Comparison of ENCODE assay signal across 8 mouse cellular contexts in genomic region chrX:21089867-21090239, GRCm38 (mm10). TPM values are rescaled to one million over a fixed set of nuclear protein-coding genes. Genes with fewer than 3 reads are reported as not detected.
DNase-seq lines count a peak whose midpoint lies in the region; ATAC-seq and TF ChIP-seq lines count a peak whose summit lies in the region.
"Had no signal": no experiment of that assay in that cellular context is flagged by ENCODE, and none has a peak within 500 bp of the region (broad histone marks: within the 10 kb centered on the region; RNA-seq: fewer than 3 reads in every experiment).

No protein-coding gene starts in this region.

- peak overlapping the region; percentile 47; the same call in 1 of the 2 replicates for H3K4me2 ChIP-seq in lung, postnatal 0 days (replicated peaks; ENCODE audit: low read depth, low read length)
- peak overlapping the region; percentile 48 for H3K4me2 ChIP-seq in forebrain, embryonic 14.5 days (ENCODE audit: low read length)
- peak overlapping the region; percentile 58 for H3K4me2 ChIP-seq in neural tube, embryonic 15.5 days

- no peaks in the 10 kb centered on the region for H3K27me3 ChIP-seq in lung, postnatal 0 days (replicated peaks; ENCODE audit: insufficient read depth, low read length)
- H3K27me3 ChIP-seq in forebrain, embryonic 14.5 days (replicated peaks; ENCODE audit: control insufficient read depth, insufficient read depth, low read length): no peaks in the 10 kb centered on the region
- H3K27me3 ChIP-seq in limb, embryonic 10.5 days (ENCODE audit: low read depth, poor library complexity, severe bottlenecking): no peaks in the 10 kb centered on the region
- H3K27me3 ChIP-seq in neural tube, embryonic 15.5 days (replicated peaks): no peaks in the 10 kb centered on the region

- H3K4me1 ChIP-seq in lung, postnatal 0 days (ENCODE audit: insufficient read depth, low read depth, low read length): no peaks in the 10 kb centered on the region
- no peaks in the 10 kb centered on the region for H3K4me1 ChIP-seq in forebrain, embryonic 14.5 days (ENCODE audit: control insufficient read depth, insufficient read depth, low read length)
- H3K4me1 ChIP-seq in limb, embryonic 10.5 days: no peaks in the 10 kb centered on the region
- no peaks in the 10 kb centered on the region for H3K4me1 ChIP-seq in neural tube, embryonic 15.5 days

- DNase-seq in lung, postnatal 0 days (ENCODE audit: low spot score): no peak
- DNase-seq in lung, postnatal 14 days: no peak
- DNase-seq in forebrain, embryonic 14.5 days (ENCODE audit: low spot score): peak; percentile 0
- DNase-seq in limb, embryonic 10.5 days (ENCODE audit: low spot score): no peak
- no peak for DNase-seq in adrenal gland, postnatal 14 days
- DNase-seq in layer of hippocampus, adult 11-12 months (ENCODE audit: low spot score): no peak

- H3K4me3 ChIP-seq in lung, postnatal 0 days (ENCODE audit: low read depth, low read length): peak overlapping the region; percentile 41
- H3K4me3 ChIP-seq in forebrain, embryonic 14.5 days (ENCODE audit: low read depth, low read length): peak overlapping the region; percentile 36
- H3K4me3 ChIP-seq in limb, embryonic 10.5 days: peak overlapping the region; percentile 52
- H3K4me3 ChIP-seq in neural tube, embryonic 15.5 days (replicated peaks): peak overlapping the region; percentile 46

- no peak overlapping the region for H3K9ac ChIP-seq in lung, postnatal 0 days (replicated peaks; ENCODE audit: low read depth)
- peak overlapping the region; percentile 62 for H3K9ac ChIP-seq in forebrain, embryonic 14.5 days (ENCODE audit: low read length)
- H3K9ac ChIP-seq in neural tube, embryonic 15.5 days (replicated peaks): peak overlapping the region; percentile 53; the same call in 1 of the 2 replicates

- TF ChIP-seq EP300 in lung, postnatal 0 days (IDR thresholded peaks at IDR 0.05): no peak

- no peaks in the 10 kb centered on the region for H3K36me3 ChIP-seq in lung, postnatal 0 days (ENCODE audit: insufficient read depth, low read length)
- H3K36me3 ChIP-seq in forebrain, embryonic 14.5 days (ENCODE audit: control insufficient read depth, insufficient read depth, low read length): no peaks in the 10 kb centered on the region
- H3K36me3 ChIP-seq in limb, embryonic 10.5 days: no peaks in the 10 kb centered on the region
- no peaks in the 10 kb centered on the region for H3K36me3 ChIP-seq in neural tube, embryonic 15.5 days

- H3K9me3 ChIP-seq in lung, postnatal 0 days (ENCODE audit: low read length): no peaks in the 10 kb centered on the region
- no peaks in the 10 kb centered on the region for H3K9me3 ChIP-seq in forebrain, embryonic 14.5 days (replicated peaks; ENCODE audit: control insufficient read depth, low read length)
- H3K9me3 ChIP-seq in limb, embryonic 10.5 days (replicated peaks): no peaks in the 10 kb centered on the region
- no peaks in the 10 kb centered on the region for H3K9me3 ChIP-seq in neural tube, embryonic 15.5 days (replicated peaks)

- 45% methylated on average over 7 of the region's 7 CpGs for WGBS in lung, postnatal 0 days
- 62% methylated on average over 7 of the region's 7 CpGs for WGBS in forebrain, embryonic 14.5 days
- 53% methylated on average over 7 of the region's 7 CpGs for WGBS in limb, embryonic 10.5 days
- WGBS in neural tube, embryonic 15.5 days: 50% methylated on average over 7 of the region's 7 CpGs

- ATAC-seq in lung, postnatal 0 days: no peak
- ATAC-seq in forebrain, embryonic 14.5 days: peak; percentile 45
- ATAC-seq in neural tube, embryonic 15.5 days (ENCODE audit: low FRiP score): peak; percentile 54; the same call in 1 of the 2 replicates

- H3K27ac ChIP-seq in lung, postnatal 0 days (ENCODE audit: low read length): no peak overlapping the region
- H3K27ac ChIP-seq in forebrain, embryonic 14.5 days (ENCODE audit: low read depth, low read length): peak overlapping the region; percentile 80; the same call in 1 of the 2 replicates
- no peak overlapping the region for H3K27ac ChIP-seq in limb, embryonic 10.5 days
- peak overlapping the region; percentile 90 for H3K27ac ChIP-seq in neural tube, embryonic 15.5 days (replicated peaks)

- no peak for TF ChIP-seq CTCF in lung, postnatal 0 days (IDR thresholded peaks at IDR 0.05)

RNA-seq across cellular contexts. Expression of gene Zfp300, which starts 0.5 kb away (rescaled TPM):
- polyA plus RNA-seq in lung, postnatal 0 days (2015; fragmentation: Nextera tagmentation; extraction: Ambion mirVana): 1.1 and 1.5 TPM in 2 replicates
- 3.0 and 4.7 TPM in 2 replicates for polyA plus RNA-seq in forebrain, embryonic 14.5 days (2014; fragmentation: Nextera tagmentation; extraction: Ambion mirVana)
- 1.3 and 1.6 TPM in 2 replicates for polyA plus RNA-seq in limb, embryonic 10.5 days (2016; fragmentation: Nextera tagmentation; extraction: Ambion mirVana)
- polyA plus RNA-seq in neural tube, embryonic 15.5 days (2015; fragmentation: Nextera tagmentation; extraction: Ambion mirVana): 4.0 and 4.8 TPM in 2 replicates
- 1.7 and 2.5 TPM in 2 replicates for total RNA-seq in adrenal gland, postnatal 14 days (2021)

RNA-seq across cellular contexts. Expression of gene Spaca5, which starts 21.6 kb away (rescaled TPM):
- not detected in 2 replicates for polyA plus RNA-seq in lung, postnatal 0 days (2015; fragmentation: Nextera tagmentation; extraction: Ambion mirVana)
- not detected in 2 replicates for polyA plus RNA-seq in forebrain, embryonic 14.5 days (2014; fragmentation: Nextera tagmentation; extraction: Ambion mirVana)
- not detected in 2 replicates for polyA plus RNA-seq in limb, embryonic 10.5 days (2016; fragmentation: Nextera tagmentation; extraction: Ambion mirVana)
- not detected in 2 replicates for polyA plus RNA-seq in neural tube, embryonic 15.5 days (2015; fragmentation: Nextera tagmentation; extraction: Ambion mirVana)
- total RNA-seq in adrenal gland, postnatal 14 days (2021): not detected in 2 replicates
- total RNA-seq: heart, postnatal 36 days had no signal

RNA-seq across cellular contexts. Expression of gene Ssxa1, which starts 25.8 kb away (rescaled TPM):
- polyA plus RNA-seq in lung, postnatal 0 days (2015; fragmentation: Nextera tagmentation; extraction: Ambion mirVana): not detected in 2 replicates
- not detected in 2 replicates for polyA plus RNA-seq in forebrain, embryonic 14.5 days (2014; fragmentation: Nextera tagmentation; extraction: Ambion mirVana)
- not detected in 2 replicates for polyA plus RNA-seq in limb, embryonic 10.5 days (2016; fragmentation: Nextera tagmentation; extraction: Ambion mirVana)
- polyA plus RNA-seq in neural tube, embryonic 15.5 days (2015; fragmentation: Nextera tagmentation; extraction: Ambion mirVana): not detected in 2 replicates
- total RNA-seq in adrenal gland, postnatal 14 days (2021): not detected in 2 replicates
- total RNA-seq: heart, postnatal 36 days had no signal

RNA-seq across cellular contexts. Expression of gene Zfp182, which starts 27.7 kb away (rescaled TPM):
- polyA plus RNA-seq in lung, postnatal 0 days (2015; fragmentation: Nextera tagmentation; extraction: Ambion mirVana): 3.7 and 4.4 TPM in 2 replicates
- polyA plus RNA-seq in forebrain, embryonic 14.5 days (2014; fragmentation: Nextera tagmentation; extraction: Ambion mirVana): 8.6 and 11.4 TPM in 2 replicates
- polyA plus RNA-seq in limb, embryonic 10.5 days (2016; fragmentation: Nextera tagmentation; extraction: Ambion mirVana): 4.0 and 5.0 TPM in 2 replicates
- polyA plus RNA-seq in neural tube, embryonic 15.5 days (2015; fragmentation: Nextera tagmentation; extraction: Ambion mirVana): 6.9 and 7.2 TPM in 2 replicates
- 7.0 and 9.9 TPM in 2 replicates for total RNA-seq in adrenal gland, postnatal 14 days (2021)

Comparison
In these comparisons a context has a peak if more than half of its experiments do, and no peak if none do; other contexts are left out.
1. H3K27ac ChIP-seq: peak in forebrain, embryonic 14.5 days (single experiment) and neural tube, embryonic 15.5 days (single experiment); none in lung, postnatal 0 days (single experiment) and limb, embryonic 10.5 days (single experiment).
2. Peak in every context shown above with its lines, with median percentiles within 50 percentile points of each other: H3K4me2 ChIP-seq and H3K4me3 ChIP-seq.